Mouse (Mus musculus): Measurements from ENCODE around the gene Trh.
A peak's percentile ranks its signal among the peaks of the same experiment; 100 is the strongest.

Gene Trh

DNA sequence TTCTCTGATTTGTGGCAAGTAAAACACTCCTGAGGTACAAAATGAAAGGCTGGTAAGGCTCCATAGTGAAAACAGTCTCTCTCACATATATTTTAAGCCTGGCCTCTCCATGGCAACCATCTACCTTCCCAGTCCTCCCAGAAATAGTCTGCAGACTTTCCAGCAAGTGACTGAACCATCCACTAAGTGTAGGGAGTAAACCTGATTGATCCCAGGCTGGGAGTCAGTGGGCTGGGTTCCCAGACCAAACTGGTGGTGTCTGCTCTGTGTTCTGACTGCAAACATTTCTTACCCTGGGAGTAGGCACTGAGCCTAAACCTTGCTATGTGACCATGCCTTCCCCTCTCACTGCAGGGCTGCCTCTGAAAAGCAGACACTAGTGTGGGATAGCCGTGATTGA, 19.5 kb downstream of the Trh start:
- DNase-seq (ENCODE audit: low read depth): no peak

DNA sequence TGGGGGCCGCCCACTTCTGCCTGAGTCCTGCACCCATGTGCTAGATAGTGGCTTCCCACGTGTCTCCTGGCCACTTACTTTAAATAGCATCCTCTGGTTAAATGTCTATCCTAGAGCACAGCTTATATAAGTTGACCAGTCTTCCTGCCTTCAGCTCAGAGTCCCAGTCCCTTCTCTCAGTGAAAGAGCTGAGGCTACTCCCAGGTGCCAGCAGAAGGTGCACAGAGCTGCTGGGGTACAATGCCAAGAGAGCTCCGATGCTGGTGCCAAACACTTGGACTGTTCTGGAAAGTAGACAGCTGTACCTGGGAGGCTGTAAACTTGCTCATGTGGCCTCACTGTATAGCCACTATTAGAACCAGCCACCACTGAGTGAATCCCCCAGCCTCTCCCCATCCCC, 22.4 kb downstream of the Trh start:
- DNase-seq (ENCODE audit: low read depth): no peak

DNA sequence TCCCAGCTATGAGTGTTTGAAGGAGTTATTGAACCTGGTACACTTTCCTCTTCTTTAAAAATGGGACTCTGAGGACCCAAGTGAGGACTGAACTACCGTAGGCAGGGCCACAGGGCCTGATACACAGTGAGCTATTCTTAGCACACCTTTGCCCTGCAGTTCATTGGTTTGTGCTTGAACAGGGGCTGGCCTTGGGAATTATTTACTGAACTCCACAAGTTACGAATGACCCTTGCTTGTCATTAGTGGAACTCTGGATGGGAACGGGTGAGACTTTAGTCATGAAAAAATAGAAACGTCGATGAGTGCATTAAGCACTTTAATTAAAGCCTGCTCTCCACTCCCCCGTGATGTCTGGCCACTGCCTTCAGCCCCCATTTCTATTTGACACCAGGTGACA, 22.8 kb downstream of the Trh start:
- DNase-seq (ENCODE audit: low read depth): no peak

- DNase-seq (ENCODE audit: low read depth): no peak
Observed at GRCm38 (mm10) chr6:92219445-92219844, 25.0 kb downstream of the Trh start.

DNA sequence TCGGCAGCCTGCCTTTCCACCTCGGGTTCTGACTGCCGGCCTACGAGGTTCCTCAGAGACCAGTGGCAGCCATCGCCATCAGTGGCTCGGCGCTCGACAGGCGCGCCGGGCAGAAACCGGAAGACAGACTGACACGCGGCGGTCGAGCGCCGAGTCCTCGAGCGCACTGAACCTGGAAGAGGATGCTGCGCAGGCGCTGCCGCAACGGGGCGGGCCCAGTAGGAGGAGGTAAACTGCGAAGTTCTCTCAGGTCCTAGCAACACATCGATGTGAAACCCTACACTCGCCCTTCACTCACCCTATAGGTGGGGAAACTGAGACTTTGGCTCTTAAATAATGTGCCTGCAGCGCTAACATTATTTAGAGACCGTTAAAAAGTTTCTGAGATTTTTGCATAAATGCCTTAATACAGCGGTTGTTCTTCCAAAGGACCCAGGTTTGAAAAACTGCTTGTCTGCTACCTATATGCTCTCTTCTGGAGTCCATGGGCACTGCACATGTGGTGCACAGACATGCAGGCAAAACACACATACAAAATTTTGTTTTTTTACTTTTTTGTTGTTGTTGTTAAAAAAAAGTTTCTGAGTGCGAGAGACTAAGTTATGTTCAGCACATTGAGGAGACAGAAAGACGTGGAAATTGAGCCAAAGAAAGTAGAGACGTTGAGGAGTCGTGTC, 29.5 kb downstream of the Trh start, which contains the start of gene Rbsn:
Rbsn (minus strand) TSS at position 153 of the 677 bp plus-strand sequence.
- DNase-seq (ENCODE audit: low read depth): peak; percentile 90

GRCm38 (mm10) chr6:92214055-92214772, 30.2 kb downstream of the Trh start:
- peak; percentile 22 for DNase-seq (ENCODE audit: low read depth)

- no peak for DNase-seq (ENCODE audit: low read depth)
Observed at GRCm38 (mm10) chr6:92199414-92199813, 45.0 kb downstream of the Trh start.

Data from c-Kit-positive CD71-positive TER-119-negative erythroid progenitor cells, embryonic 14.5 days (primary cell).